Mouse (Mus musculus) olfactory bulb, adult 2 months (tissue): Measurements from ENCODE around the gene Slfn2.

Experiments
- CTCF ChIP-seq: fragments of 200-500 bp; IDR thresholded peaks from 2 replicates; pipeline ENCODE4 v1.5.1; 2012; ENCODE audit warnings: low read depth, mild to moderate bottlenecking, low read length, moderate library complexity; ENCODE audit not compliant: insufficient read depth
- POLR2A ChIP-seq: fragments of 200-500 bp; IDR thresholded peaks from 2 replicates; pipeline ENCODE4 v1.6.1; 2012; ENCODE audit warnings: mild to moderate bottlenecking, low read depth, low read length, moderate library complexity; ENCODE audit not compliant: insufficient read depth

DNA sequence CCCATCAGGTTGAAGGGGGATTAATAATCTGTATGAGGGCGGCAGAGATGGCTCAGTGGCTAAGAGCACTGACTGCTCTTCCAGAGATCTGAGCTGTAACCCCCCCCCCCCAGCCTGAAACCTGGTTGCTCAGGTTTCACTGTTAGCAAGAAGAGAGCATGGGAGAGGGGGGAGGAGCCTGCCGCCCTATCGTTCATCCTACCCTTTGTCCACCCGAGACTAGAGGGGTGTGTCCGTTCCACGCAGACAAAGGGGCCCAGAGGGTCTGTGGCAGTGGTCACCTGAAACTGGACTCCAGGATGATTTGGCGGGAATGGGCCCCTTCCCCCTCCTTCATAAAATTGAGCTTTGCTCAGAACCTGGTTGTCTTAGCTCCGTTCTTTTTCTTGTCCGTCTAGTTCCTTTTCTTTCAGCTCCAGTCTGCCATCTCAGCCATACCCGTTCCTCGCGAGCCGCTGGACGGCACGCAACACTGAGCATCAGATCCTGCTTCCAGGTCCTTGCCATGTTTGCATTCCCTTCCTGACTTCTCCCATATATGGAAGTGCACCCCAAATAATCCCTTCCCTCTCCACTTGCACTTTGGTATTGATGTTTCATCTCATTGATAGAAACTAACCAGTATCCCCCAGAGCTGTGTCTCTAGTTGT, 5.5 kb downstream of the Slfn2 start:
- no peak for TF ChIP-seq POLR2A
- no peak for TF ChIP-seq CTCF
